Mouse (Mus musculus) lung, postnatal 14 days (tissue): ENCODE data around the gene Lrrfip1.

ENCODE experiments used
- DNase-seq: peaks from one replicate; pipeline ENCODE4 v3.0.0; 2021

The Lrrfip1 gene

DNA sequence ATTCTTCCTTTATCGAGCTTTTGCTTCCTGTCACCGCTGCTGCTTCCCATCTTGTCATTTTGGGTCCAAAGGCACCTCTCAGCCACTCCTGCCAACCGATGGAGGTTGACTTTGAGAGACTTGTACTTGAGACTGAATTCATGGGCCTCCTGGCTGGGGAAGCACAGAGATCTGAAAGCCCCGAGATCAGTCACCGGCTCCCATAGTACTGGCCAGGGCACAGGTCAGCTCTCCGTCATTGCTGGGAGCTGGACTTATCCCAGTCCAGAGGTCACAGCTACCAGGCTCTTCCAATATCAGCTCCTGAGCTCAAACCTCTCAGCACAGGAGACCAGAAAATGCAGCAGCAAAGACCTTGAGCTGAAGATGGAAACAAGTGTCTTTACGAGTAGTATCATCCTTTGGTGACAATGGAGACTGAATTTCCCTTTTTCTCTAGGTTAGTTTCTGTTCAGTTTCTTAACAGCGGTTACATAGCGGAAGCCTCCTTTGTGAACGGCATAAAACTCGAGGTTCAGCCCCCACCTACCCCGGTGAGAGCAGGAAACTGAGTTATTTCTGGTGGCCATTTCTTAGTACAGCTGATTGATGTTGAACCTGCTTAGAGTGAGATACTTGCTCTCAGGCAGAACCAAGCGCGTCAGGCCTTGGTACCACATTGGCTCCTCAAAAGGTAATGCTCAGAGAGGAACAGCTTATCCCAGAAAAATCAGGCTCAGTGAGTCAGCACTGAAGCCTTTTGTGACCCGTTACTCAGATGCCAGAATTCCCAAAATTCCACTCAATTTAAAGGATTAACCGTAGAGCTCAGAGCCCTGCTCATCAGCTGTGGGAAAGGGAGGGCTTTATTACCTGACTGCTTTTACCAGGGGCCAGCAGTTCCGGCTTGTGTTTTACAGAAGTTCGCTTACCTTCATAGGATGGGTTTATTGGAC, 59.0 kb downstream of the Lrrfip1 start:
- DNase-seq, result no peak

DNA sequence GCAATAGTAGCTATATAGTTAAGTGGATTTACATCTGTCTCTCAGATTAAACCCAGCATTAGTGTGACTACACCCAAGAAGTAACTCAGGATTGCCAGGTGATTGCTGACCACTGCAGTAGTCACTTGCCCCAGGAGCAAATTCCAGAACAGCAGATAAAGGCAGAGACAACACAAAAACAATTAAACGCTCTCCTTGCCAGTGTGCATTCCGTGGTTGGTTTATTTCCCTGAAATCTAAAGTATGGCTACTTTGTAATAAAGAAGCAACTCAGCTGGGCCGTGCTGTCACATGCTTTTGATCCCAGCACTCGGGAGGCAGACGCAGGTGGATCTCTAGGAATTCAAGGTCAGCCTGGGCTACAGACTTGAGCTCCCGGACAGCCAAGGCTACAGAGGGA, 59.7 kb downstream of the Lrrfip1 start:
- no peak for DNase-seq

DNA sequence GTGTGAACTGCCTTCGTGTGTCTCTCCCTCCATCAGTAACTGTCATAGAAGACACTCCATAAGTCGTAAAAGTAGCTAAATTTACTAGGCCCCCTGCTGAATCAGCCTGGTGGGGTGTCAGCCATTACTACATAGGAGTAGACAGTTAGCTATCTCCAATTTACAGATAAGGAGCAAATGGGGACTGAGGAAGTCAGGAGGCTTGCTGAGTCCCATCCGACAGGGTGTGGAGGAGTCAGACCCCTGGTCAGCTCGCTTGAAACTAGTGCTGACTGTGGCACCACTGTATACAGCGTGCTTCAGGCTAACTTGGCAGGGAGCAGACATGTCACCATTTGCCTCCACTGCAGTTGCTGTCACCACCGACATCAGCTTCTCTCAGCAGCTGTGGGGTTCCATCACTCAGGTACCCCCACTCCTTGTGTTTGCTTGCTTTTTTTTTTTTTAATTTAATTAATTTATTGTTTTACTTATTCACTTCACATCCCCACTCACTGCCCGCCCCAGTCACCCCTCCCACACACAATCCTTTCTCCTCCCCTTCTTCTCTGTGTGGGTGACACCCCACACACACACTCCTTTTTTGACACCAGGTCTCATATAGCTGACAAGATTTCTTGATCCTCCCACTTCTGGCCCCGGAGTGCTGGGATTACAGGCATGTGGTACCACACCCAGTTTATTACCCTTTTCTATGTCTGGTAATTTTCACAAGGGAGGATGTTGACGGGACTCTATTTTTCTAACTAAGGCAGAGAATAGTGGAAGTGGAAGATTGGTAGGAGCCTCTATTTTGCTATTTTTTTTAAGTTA, 61.5 kb downstream of the Lrrfip1 start:
- no peak for DNase-seq

DNA sequence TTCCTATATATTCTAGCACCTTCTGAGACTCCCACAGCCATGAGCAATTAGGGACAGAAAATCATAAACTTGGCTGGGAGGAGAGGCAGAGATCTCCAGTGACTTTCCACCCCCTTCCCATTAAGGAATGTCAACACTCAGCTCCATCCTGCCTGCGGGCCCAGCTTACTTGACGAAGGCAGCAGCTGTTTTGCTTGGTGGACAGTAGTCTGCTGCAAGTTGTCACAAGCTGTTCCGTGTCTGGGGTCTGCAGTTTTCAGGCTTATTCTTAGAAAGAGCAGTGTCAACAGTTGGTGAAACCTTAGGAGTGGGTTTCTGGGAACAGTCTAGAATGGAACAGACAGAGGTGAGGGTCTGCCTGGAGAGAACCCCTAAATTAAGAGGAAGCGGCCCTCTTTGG, 62.6 kb downstream of the Lrrfip1 start:
- DNase-seq, result no peak

DNA sequence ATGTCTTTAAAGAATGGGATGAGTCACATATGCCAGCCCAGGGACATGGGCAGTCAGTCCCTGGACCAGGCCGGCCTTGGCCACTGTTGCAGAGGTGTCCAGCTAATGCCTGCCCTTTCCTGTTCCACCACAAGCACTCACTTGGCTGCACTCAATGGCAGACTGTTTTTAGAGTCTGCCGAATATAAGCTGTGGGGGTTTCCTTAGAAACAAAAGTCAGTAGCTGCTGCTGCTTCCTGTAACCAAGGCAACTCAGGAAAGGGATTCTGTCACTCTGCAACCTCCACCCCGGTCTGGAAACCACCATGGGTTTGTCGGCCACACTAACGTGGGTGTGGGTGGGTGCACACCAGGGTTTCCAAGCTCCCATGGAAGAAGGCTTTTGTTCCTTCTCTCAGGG, 63.8 kb downstream of the Lrrfip1 start:
- no peak for DNase-seq

DNA sequence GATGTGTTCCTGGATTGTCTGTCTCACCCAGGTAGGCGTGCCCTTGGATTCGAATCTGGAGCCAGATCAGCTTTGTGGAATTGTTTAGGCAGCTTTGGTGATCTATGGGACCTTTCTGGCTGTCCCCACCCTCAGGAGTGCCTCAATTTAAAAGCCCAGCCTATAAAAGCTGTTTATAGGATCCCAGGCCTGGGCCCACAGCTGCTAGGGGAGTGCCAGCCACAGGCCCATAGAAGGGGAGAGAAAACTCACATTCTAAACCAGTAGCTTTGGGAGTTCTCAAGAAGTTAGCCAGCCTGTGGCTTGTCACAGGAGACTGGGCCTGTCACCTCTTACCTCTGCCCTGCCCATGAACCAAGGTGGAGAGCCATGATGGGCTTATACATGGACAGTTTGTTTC, 65.5 kb downstream of the Lrrfip1 start:
- no peak for DNase-seq

DNA sequence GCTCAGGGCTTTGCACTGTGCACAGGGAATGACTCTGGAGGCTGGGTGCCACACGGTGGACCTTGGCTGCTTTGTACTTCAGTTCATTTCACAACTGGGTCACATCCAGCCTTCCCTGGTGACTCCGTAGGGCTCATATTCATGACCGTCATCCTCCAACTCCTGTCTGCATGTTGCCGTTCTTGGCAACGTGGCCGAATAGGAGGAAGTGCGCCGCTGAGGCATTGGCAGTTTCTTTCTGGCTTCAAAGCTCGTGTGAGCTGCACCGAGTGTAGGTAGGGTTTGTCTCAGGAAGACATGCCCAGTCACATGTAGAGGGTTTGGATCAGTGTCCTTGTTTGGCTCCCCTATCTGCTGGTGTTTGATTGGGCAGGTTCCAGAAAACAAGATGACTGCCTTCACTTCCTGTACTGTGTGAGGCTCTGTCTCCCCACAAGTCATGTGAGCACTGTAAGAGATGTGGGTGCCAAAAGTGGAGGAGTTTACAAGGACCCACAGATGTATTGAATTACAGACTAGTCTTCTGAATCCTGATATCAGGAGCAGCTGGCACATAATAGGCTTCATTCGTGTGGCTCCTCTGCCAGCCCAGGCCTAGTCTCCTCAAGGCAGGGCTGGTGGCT, 66.5 kb downstream of the Lrrfip1 start:
- DNase-seq, result no peak

DNA sequence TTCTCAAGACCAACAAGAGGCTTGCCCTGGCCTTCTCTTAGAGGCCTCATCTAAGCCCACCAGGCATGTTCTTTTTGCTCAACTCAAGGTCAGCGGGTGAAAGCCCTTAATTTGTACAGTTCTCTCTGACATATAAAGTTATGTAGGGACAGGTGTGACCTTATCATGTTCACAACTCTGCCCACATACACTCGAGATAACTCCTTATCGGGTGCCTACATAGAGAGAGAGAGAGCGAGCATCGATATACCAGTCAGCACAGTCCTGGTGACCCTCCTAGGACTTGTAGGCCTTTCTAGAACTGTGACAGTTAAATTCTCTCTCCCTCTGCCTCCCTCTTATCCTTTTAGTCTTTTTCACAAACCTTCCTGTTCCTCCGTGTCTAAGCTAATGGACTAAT, 67.5 kb downstream of the Lrrfip1 start:
- no peak for DNase-seq

DNA sequence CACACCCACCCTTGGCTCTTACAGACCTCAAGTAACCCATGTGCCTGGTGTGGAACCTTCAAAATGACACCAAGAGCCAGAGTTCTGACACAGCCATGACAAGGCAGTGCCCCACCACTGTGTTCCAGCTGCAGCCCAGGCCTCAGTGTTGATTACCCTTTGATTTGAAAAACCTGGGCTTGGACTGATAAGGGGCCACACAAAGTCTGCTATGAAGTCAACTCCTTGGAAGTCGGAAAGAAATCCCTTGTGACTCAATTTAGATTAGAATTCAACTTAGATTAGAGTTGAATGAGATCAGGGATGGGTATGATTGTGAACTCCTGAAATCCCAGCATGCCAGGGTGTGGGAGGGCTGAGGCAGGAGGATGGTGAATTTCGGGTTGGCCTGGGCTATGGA, 68.1 kb downstream of the Lrrfip1 start:
- no peak for DNase-seq

DNA sequence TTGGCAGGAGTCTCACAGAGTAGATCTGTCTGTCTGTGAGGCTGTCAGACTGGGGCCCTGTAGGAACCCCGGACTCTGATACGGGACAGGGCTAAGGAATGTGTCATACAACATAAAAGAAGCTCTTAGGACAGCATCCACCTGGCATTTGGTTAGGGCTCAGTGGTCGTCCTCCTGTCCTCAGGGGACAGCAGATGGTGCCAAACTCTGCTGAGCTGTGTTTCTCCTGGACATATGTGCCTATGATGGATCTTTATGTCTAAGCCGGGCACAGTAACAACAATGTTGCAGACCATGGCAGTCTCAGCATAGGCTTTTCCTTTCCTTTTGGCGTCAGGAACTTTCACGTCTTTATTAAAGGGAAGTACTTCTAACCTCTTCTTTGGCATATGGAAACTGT, 69.2 kb downstream of the Lrrfip1 start:
- no peak for DNase-seq

DNA sequence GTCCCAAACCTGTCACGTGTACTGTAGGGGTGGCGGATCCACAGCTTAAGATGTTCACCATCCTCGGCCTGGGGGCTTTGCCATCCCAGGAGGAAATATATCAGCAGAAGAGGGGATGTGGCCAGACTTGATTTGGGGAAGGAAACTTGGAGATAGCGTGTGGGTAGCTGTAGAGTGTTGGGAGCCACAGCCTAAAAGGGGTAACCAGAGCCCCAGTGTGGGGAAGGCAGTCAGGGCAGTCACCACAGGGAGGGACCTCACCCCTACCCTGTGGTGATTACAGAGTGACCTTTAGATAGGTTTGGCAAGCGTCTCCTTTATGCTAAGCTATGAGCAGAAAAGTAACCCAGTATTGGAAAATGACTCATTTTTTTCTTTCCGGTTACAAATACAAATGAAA, 71.0 kb downstream of the Lrrfip1 start:
- DNase-seq, result no peak

DNA sequence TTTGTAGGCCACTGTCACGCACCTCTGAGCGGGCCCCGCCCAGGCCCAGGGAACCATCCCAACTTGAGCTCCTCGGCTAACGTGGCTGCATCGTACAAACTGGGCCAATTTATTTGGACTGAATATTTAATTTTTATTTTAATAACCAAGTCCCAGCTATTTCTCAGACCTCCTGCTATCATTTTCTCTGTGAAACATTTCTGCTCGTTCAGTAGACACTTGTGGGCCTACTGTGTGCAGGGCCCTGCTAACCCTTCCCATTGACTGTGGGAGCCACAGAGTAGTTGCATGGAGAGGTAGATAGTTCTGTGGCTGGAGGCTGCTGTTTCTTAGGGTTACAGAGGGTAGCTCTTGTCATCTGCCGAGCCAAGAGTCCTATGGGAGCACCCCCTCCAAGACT, 72.0 kb downstream of the Lrrfip1 start:
- DNase-seq, result no peak

DNA sequence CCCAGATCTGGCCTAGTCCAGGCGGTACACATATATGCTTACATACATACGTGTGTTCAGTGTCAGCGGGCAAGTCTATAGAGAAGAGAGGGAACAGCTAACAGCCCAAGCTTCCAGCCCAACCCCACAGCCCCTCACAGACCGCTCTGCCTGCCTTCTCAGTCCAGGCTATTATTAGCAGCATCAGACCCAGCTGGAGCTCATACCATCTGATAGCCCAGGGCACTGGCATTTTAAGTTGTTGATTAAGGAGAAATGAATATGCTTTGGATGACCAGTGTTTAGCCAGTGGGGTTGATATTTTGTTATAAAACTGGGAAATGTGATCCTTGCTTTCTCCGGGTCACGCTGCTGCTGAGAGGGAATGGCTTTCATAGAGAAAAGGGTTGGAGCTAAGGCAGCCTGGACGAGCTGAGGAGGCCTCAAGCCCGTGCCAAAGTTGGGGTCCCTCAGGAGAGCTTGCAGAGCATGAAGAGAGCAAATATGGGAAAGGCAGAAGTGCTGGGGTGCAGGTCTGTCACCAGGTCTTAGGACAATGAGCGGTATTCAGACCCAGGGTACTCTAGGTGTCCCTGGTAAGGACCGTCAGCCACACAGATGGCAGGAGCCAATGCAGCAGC, 73.2 kb downstream of the Lrrfip1 start:
- no peak for DNase-seq

DNA sequence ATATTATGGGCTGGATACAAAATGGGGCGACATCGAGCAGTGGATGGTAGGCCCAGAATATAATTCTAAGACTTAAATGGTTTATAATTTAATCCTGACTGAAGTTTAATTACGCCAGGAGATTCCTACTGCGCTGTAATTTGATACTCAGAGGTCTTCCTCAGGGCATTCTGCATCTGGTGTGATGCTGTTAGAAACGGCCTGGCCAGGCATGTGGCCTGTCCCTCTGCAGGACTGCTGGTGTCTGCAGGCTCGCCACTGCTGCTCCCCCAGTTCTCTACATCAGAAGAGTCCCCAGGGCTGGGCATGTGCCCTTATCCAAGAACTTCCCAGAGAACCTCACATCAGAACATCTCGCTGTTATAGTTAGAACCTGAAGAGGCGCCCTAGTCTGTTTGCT, 78.4 kb downstream of the Lrrfip1 start:
- no peak for DNase-seq

DNA sequence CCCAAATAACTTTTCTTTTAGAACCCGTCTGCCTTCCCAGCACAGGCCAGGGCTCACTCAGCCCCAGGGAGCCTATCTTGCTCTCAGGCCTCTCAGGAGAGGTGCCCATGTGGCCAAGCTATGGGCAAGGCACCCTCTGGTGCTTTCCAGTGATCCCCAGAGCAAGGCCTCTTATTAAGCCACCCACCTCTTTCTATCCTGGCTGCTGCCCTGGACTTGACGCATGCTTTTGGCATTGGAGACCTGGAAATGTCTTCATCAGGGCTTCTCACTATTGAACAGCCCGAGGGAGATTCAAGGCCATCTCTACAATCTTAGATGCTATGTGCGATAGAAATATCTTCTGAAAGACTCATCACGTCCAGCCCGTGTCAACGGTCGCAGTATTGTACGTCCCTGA, 78.9 kb downstream of the Lrrfip1 start:
- no peak for DNase-seq

DNA sequence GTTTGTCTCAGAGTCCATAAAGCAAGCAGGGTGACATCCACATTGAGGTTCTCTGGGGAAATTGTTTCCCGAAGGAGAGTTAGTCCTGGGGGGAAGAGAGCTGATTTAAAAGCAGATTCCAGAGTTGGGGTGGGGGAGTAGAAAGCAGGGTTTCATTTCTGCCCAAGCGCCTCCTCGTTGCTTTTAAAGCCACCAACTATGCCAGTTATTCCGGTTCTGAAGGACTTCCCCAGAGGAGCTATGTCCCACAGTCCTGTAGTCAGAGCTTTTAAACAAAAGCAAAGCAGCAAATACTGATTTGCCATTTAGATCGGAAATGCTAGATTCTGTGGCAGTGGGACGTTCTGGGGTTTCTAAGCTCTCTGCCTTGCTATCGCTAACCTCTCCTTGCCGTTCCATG, 79.4 kb downstream of the Lrrfip1 start:
- no peak for DNase-seq

DNA sequence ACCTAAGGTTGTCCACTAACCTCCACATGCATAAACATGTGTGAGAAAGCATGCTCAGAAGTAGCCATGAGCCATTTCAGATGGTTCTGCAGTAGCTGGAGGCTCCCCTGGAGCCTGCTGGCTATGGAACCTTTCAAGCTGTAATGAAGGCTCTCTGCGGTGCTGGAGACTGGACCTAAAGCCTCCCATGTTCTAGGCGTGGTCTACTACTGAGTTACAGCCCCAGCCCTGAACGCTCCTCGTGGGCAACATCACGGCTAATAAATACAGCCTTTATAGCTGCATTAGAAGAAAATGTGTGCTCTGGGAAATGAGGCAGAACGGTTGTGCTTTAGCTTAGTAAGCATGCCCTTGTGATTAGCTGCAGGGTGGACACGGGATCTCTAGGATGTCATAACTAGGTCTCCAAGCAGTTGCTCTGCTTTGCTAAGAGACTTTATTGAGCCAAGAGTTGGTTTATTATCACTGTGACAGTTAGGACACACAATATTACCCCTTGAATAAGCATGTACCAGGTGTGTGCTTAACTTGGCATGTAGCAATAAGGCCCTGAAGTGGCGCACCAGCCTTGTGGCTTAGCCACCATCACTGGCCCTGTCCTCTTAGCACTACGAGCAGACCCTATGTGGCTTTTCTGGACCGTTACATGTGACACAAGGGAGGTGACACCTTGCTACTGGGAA, 81.3 kb downstream of the Lrrfip1 start:
- DNase-seq, result no peak

DNA sequence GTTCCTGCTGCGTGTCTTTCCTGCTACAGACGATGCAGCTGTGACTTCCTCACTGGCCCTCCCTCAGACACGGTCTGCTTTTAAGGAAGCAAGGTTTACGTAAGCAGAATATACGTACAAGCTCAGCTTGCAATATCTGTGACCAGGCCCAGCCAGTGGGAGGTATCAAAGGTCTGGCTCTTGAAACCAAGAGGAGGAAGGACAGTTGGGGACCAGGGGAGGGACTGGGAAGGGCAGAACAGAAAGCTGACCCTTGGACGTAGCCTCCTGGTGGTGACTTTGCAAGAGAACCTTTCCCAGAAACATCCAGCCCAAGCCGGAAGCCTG, 81.8 kb downstream of the Lrrfip1 start:
- DNase-seq, result peak; percentile 41

DNA sequence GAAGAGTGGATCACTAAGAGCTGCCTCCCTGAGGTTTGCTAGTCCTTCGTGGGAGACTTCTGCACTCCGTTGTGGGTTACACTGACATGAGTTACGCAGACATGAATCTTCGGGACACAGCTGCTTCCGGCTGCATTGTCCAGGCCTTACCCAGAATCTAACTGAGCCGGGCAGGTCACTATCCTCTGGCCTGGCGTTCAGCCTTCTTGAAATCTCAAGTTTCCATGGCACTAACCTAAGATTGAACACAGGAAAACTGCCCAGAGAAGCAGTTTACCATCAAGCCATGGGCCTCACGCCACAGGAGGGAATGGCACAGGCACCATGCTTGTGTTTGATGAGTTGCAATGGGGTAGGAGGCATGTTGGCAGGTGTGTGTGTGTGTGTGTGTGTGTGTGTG, 85.8 kb downstream of the Lrrfip1 start:
- DNase-seq, result no peak

DNA sequence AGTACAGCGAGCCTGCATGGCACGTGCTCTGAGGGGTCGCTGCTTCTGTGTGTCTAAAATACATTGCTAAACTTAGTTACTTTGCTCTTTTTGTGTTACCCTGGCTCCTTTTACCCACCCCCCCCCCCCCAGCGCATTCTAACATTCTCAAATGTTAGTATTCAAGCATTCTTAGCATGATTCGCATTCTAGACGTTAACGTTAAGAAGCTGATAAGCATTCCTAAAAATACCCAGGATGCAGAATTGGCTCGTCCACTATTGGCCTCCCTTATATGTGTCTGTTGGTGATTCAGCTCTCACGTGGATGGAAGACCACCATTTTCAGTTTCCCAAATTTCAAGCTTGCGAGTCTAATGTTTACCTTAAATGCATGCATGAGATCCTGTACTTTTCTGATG, 86.5 kb downstream of the Lrrfip1 start:
- no peak for DNase-seq

DNA sequence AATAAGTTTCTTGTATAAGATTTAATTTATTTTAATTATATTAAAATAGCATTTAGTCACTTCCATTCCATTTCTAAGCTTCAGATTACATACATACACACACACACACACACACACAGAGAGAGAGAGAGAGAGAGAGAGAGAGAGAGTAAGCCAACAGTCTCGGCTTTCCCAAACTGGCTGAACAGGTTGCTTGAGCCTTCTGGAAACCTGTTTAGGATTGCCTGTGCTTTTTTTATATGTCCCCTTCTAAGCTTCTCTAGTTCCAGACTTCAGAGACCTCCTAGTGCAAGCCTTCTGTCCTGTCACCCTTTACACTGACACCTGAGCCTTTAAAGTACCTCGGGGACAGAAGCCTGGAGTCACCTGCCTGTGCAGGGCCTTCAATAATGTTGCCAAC, 87.1 kb downstream of the Lrrfip1 start:
- no peak for DNase-seq

DNA sequence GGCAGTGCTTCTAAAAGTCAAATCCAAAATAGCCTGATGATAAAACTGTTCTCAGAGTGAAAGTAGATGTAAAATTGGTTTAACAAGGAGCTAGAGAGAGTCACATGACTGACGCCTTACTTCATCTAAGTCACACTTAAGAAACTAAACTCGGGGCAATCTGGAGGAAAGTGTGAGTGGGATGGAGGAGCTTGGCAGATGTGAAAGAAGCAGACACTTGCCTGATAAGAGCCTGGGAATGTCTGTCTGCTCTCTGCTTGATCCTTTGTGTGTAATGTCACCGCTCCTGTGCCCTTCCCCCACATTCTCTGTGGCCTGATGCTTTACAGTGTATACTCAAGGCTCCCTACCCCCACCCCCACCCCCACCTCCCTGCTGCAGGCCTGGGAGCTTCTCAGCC, 87.8 kb downstream of the Lrrfip1 start:
- DNase-seq, result no peak

DNA sequence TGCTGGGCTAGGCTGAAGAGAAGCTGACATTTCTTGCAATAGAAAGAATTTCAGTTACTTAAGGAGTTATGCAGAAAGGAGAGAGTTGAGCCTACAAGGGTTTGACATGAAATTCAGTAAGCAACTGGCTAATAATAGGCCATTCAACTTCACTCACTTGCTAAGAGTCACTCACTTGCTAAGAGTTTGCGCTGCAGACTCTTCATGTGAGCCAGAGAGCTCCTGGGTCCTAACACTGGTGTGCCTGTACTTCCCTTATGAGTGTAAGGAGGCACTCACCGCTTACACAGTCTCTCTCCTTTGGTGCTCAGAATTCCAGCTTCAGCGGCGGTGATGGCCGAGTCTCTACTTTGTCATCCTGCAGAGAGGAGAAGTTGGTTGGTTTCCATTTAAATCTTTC, 88.2 kb downstream of the Lrrfip1 start:
- DNase-seq, result no peak
